Mouse (Mus musculus): ENCODE results near the gene Tekt3. TPM values are rescaled to one million over a fixed set of nuclear protein-coding genes. Genes with fewer than 3 reads are reported as not detected.

The Tekt3 gene
- total RNA-seq, 2 experiments from 2014 or later, result not detected

DNA sequence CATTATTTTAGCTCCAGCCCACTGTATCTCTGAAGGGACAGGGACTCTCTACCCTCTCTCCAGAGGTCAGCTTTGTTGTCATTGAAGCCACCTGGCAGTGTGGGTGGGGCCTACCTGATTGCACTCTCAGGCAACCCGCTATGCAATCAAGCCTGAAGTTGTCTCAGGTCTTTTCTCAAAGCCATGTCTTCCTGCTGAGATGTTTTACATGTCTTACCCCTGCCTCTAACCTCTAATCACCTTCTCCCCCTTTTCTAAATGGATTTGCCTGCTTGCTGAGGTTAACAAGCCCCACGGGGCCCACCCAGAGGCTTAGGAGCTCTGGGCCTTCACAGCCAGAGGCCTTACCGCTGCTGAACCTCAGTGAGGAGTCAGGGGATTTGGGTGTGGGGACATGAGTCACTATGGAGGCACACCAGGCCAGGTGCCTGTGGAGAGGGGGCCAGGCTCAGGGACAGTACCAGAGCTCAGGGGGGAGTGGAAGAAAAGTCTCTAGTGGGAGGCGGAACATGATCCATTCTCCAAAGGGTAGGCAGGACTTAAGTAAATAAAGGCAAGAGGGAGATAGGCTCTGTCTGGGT lies 75.5 kb downstream of the Tekt3 start:
- ATAC-seq (replicated peaks; ENCODE audit: low FRiP score, poor library complexity, severe bottlenecking), result no peak

GRCm38 (mm10) chr11:63138739-63139138 lies 77.3 kb downstream of the Tekt3 start:
- ATAC-seq (replicated peaks; ENCODE audit: low FRiP score, poor library complexity, severe bottlenecking), result no peak

- no peak for ATAC-seq (replicated peaks; ENCODE audit: low FRiP score, poor library complexity, severe bottlenecking)
Measured at GRCm38 (mm10) chr11:63142311-63142710, 80.9 kb downstream of the Tekt3 start.

DNA sequence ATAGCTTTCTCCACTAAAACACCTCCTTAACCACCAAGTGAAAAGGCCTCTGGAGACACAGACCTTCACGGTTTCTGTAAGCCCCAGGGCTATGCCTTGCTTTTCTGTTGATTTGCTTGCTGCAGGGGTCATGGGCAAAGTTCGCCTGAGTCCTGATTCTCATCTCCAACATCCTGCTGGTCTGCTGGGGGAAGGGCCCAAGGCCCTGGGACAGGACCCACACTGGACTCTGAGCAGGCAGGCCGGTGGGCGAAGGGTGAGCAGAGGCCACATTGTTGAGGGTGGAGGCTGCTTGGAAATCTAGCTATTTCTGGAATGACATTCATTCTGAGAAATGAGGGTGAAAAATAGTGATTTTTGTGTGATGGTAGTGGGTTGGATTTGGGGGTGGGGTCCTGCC lies 81.4 kb downstream of the Tekt3 start:
- ATAC-seq (replicated peaks; ENCODE audit: low FRiP score, poor library complexity, severe bottlenecking), result no peak

DNA sequence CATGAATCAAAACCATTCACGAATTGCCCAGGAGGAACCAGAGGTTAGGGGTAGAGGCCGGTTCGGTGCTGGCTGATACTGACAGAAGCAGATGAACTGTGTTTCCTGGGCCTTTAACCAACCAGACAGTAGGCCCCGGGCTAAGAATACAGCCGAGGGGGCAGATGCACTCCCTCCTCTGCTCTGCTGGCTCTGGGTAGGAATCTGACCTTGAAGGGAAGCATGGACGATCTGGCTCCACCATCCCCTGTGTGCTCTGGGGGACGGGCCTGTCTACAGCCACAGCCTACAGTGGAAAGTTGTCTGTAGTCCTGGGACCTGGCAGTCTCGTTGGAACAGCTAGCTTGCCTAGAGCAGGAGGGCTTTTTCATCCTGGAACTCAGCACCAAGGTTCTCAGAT lies 82.0 kb downstream of the Tekt3 start:
- ATAC-seq (replicated peaks; ENCODE audit: low FRiP score, poor library complexity, severe bottlenecking), result no peak

Other genes with a start within 250 kb of the Tekt3 start
- 7.5 and 8.8 TPM in 2 replicates for gene Trim16, start 241.4 kb upstream of the Tekt3 start, total RNA-seq (2015; ENCODE audit: low replicate concordance)
- gene Trim16, start 241.4 kb upstream of the Tekt3 start, total RNA-seq (2017; ENCODE audit: low replicate concordance), result 4.3 and 8.5 TPM in 2 replicates
- not detected in 2 replicates for gene Fbxw10, start 214.6 kb upstream of the Tekt3 start, total RNA-seq (2015; ENCODE audit: low replicate concordance)
- gene Fbxw10, start 214.6 kb upstream of the Tekt3 start, total RNA-seq (2017; ENCODE audit: low replicate concordance), result 0.42 TPM in 1 of 2 replicates, not detected in the other
- gene Tvp23b, start 182.2 kb upstream of the Tekt3 start, total RNA-seq (2015; ENCODE audit: low replicate concordance), result 2.7 and 10.7 TPM in 2 replicates
- gene Tvp23b, start 182.2 kb upstream of the Tekt3 start, total RNA-seq (2017; ENCODE audit: low replicate concordance), result 2.4 and 5.7 TPM in 2 replicates
- not detected in 2 replicates for gene Cdrt4, start 110.5 kb upstream of the Tekt3 start, total RNA-seq (2015; ENCODE audit: low replicate concordance)
- gene Cdrt4, start 110.5 kb upstream of the Tekt3 start, total RNA-seq (2017; ENCODE audit: low replicate concordance), result not detected in 2 replicates
- gene Pmp22, start 67.3 kb downstream of the Tekt3 start, total RNA-seq (2015; ENCODE audit: low replicate concordance), result 3.8 TPM in 1 of 2 replicates, not detected in the other
- 0.28 TPM in 1 of 2 replicates, not detected in the other for gene Pmp22, start 67.3 kb downstream of the Tekt3 start, total RNA-seq (2017; ENCODE audit: low replicate concordance)

All from erythroblast, adult 5-6 weeks (primary cell).